Mouse (Mus musculus) liver, embryonic 14.5 days (tissue): Measurements from ENCODE around the gene Gm45140. TPM values are rescaled to one million over a fixed set of nuclear protein-coding genes. Genes with fewer than 3 reads are reported as not detected.
A peak's percentile ranks its signal among the peaks of the same experiment; 100 is the strongest.

ENCODE experiments used
- ATAC-seq: fragments of 200-750 bp; cut with Nextera tagmentation; 2 replicates; pipeline ENCODE4 v1.8.0; 2017; ENCODE audit warnings: moderate number of reproducible peaks, mild to moderate bottlenecking, moderate library complexity; ENCODE audit not compliant: insufficient read depth
- DNase-seq, 3 experiments: peaks; one replicate each; pipeline ENCODE4 v3.0.0-alpha.2; 2012 to 2013; ENCODE audit warnings: low read depth in 3 of 3, low spot score in 3 of 3
- H3K27ac ChIP-seq: fragments of 300-500 bp; sonication (generic); 2 replicates; pipeline ENCODE4 v1.5.1; 2014; ENCODE audit warnings: moderate library complexity, mild to moderate bottlenecking, control low read depth, inconsistent platforms
- H3K27me3 ChIP-seq: fragments of 300-500 bp; sonication (generic); 2 replicates; pipeline ENCODE4 v1.6.1; 2014; ENCODE audit warnings: mild to moderate bottlenecking, low read length, moderate library complexity; ENCODE audit not compliant: control insufficient read depth, insufficient read depth
- H3K36me3 ChIP-seq: fragments of 300-500 bp; sonication (generic); replicated peaks from 2 replicates; pipeline ENCODE4 v1.6.1; 2014; ENCODE audit warnings: low read depth; ENCODE audit not compliant: control insufficient read depth, insufficient read depth
- H3K4me1 ChIP-seq, 2 experiments: fragments of 200-500 bp in 1 of 2; fragments of 300-500 bp in 1 of 2; sonication (generic) in 1 of 2; replicated peaks; 2 replicates each; pipeline ENCODE4 v1.6.1; 2012 to 2014; ENCODE audit warnings: antibody characterized with exemption in 1 of 2, inconsistent platforms in 1 of 2, low read length in 1 of 2; ENCODE audit not compliant: control insufficient read depth in 2 of 2, insufficient read depth in 2 of 2
- H3K4me2 ChIP-seq: fragments of 300-500 bp; sonication (generic); 2 replicates; pipeline ENCODE4 v1.6.1; 2014; ENCODE audit warnings: low read depth, mild to moderate bottlenecking, control low read depth, moderate library complexity
- H3K4me3 ChIP-seq, 2 experiments: fragments of 200-500 bp in 1 of 2; fragments of 300-500 bp in 1 of 2; sonication (generic) in 1 of 2; 2 replicates each; pipeline ENCODE4 v1.5.1; 2012 to 2014; ENCODE audit warnings: low read depth in 2 of 2, low read length in 2 of 2, mild to moderate bottlenecking in 2 of 2, control low read depth in 1 of 2, inconsistent platforms in 1 of 2, moderate library complexity in 1 of 2; ENCODE audit not compliant: insufficient read depth in 1 of 2
- H3K9ac ChIP-seq: fragments of 300-500 bp; sonication (generic); replicated peaks from 2 replicates; pipeline ENCODE4 v1.6.1; 2014; ENCODE audit warnings: mild to moderate bottlenecking, control low read depth, moderate library complexity
- H3K9me3 ChIP-seq: fragments of 300-500 bp; sonication (generic); 2 replicates; pipeline ENCODE4 v1.6.1; 2016; ENCODE audit warnings: low read length, mixed read lengths; ENCODE audit not compliant: control insufficient read depth
- CTCF ChIP-seq: IDR thresholded peaks from 2 replicates; pipeline ENCODE4 v1.5.1; 2016; ENCODE audit warnings: antibody characterized with exemption, low read depth, control low read depth
- EP300 ChIP-seq: IDR thresholded peaks from 2 replicates; pipeline ENCODE4 v1.6.1; 2016; ENCODE audit warnings: antibody characterized with exemption, low read depth
- WGBS: fragments of 180-500 bp; shearing (Covaris S2); extraction: QIAGEN DNeasy Blood & Tissue Kit; methylation state at CpG from one replicate; pipeline ENCODE4 v1.1.7; 2014; ENCODE audit not compliant: insufficient replicate concordance; 5-methylcytosine and 5-hydroxymethylcytosine counted together
- polyA plus RNA-seq, 2 experiments: library from polyadenylated mRNA; depleted of rRNA in 1 of 2; stranded (reverse) in 1 of 2; unstranded in 1 of 2; fragments of >200 nt; fragmentation: Nextera tagmentation in 1 of 2; extraction: Ambion mirVana in 1 of 2; gene quantifications; 2 replicates each; pipeline versions ENCODE4 v1.2.1 to v1.2.3; 2012 to 2014

Gene Gm45140
- polyA plus RNA-seq, 2 experiments: 3.2 to 3.7 TPM

DNA sequence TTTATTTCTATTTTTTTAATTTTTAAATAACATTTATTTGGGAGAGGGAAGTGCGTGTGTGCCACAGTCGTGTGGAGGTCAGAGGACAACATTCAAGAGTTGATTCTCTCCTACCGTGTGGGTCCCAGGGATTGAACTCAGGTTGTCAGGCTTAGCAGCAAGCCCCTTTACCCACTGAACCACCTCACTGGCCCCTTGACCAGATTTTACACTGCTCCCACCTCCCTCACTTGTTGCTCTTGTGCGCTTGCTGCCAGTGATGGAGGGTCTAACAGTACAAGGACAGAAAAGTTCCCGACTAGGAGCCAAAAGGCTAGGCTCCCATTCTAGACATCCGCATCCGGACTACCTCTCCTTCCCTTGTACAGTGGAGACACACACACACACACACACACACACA lies 30.1 kb downstream of the Gm45140 start:
- TF ChIP-seq CTCF (no peak), EP300 (no peak)
- DNase-seq: no peak
- 81% methylated on average over 7 of the region's 7 CpGs for WGBS
- Histone ChIP-seq H3K4me2 (no peak overlapping the region), H3K9ac (no peak overlapping the region), H3K36me3 (peaks cover 25% of the 10 kb centered on the region), H3K27ac (no peak overlapping the region), H3K4me3 (no peak overlapping the region), H3K4me1 (peaks cover 26 to 34% of the 10 kb centered on the region in 2 experiments), H3K9me3 (no peaks in the 10 kb centered on the region), H3K27me3 (no peaks in the 10 kb centered on the region)
- no peak for ATAC-seq

DNA sequence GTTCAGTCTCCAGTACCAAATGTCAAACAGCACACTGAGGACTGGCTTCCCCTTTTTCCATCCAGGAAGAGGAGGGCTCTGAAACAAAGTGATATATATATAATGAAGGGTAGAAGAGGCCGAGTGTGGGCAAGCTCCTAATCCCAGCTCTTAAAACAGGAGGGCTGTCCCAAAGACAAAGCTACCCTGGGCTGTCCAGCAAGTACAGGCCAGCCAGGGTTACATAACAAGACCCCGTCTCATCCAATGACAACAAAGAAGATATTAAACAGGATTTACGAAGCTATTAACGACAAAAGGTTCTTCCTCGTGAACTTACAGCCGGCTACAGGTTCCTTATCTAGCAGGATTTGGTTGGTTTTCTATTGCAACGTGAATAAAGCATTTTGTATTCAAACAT lies 30.7 kb downstream of the Gm45140 start:
- Histone ChIP-seq H3K4me2 (no peak overlapping the region), H3K27ac (no peak overlapping the region), H3K9me3 (no peaks in the 10 kb centered on the region), H3K4me3 (no peak overlapping the region), H3K9ac (no peak overlapping the region), H3K36me3 (peaks cover 25% of the 10 kb centered on the region), H3K27me3 (no peaks in the 10 kb centered on the region), H3K4me1 (peaks cover 30 to 37% of the 10 kb centered on the region in 2 experiments)
- no peak for DNase-seq
- no peak for ATAC-seq
- TF ChIP-seq EP300: no peak
- TF ChIP-seq CTCF: no peak
- 60% methylated on average over 7 of the region's 7 CpGs for whole genome bisulfite sequencing

DNA sequence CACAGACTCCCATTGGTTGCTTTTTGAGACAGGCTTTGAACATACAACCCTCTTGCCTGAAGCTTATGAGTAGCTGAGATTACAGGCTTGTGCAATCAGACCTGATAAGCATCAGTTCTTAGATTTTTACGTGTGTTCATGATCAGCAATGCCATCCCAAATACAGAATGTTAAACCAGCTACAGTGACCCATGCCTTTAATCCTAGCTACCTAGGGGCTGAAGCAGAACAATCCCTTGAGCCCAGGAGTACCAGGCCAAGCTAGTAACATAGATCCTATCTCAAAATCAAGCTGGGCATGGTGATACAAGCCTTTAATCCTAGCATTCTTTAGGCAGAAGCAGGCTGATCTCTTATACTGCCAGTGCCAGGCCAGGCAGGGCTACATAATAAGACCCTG lies 31.6 kb downstream of the Gm45140 start:
- Histone ChIP-seq H3K4me2 (no peak overlapping the region), H3K4me1 (peaks cover 33 to 36% of the 10 kb centered on the region in 2 experiments), H3K9me3 (no peaks in the 10 kb centered on the region), H3K9ac (no peak overlapping the region), H3K27me3 (no peaks in the 10 kb centered on the region), H3K27ac (no peak overlapping the region), H3K36me3 (peaks cover 25% of the 10 kb centered on the region), H3K4me3 (no peak overlapping the region)
- ATAC-seq: no peak
- no peak for TF ChIP-seq CTCF
- no peak for TF ChIP-seq EP300
- WGBS: 60% methylated on average over 1 of the region's 1 CpGs
- DNase-seq: no peak

DNA sequence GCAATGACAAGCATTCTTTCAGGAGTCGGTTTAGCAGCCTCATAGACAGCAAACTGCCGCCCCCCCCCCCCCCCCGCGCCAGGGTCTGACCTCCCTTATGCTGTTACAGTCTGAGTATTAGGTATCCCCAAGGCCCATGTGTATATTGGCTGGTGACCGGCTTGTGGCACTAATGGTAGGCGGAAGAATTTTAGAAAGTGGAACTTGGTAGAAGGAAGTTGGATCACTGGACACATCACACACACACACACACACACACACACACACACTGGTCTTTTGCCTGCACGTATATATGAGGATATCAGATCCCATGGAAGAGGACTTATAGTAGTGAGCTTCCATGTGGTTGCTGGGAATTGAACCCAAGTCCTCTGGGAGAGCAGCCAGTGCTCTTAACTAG lies 33.1 kb downstream of the Gm45140 start:
- Histone ChIP-seq H3K27me3 (no peaks in the 10 kb centered on the region), H3K36me3 (peaks cover 18% of the 10 kb centered on the region), H3K4me1 (peaks cover 19 to 31% of the 10 kb centered on the region in 2 experiments), H3K9me3 (no peaks in the 10 kb centered on the region), H3K4me2 (no peak overlapping the region), H3K4me3 (no peak overlapping the region), H3K27ac (no peak overlapping the region), H3K9ac (no peak overlapping the region)
- no peak for ATAC-seq
- 70% methylated on average over 7 of the region's 7 CpGs for WGBS
- no peak for DNase-seq
- TF ChIP-seq EP300: no peak
- TF ChIP-seq CTCF: no peak

DNA sequence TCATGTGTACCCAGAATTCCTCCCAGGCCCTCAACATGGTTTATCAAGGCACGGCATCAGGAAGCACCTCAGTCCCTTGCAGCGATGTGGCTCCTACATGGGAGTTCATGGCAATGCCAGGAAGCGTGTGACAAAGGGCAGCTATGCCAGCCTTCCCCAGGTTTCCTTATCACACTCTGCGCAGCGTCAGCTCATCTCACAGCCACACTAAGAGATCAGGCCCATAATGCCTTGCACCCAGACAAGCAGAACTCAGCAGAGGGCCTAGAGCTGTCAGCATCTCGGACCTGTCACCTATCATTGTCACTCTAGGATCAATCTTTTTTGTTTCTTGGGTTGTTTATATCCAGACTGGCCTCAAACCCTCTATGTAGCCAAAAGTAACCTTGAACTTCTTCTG lies 36.0 kb downstream of the Gm45140 start:
- Histone ChIP-seq H3K27me3 (no peaks in the 10 kb centered on the region), H3K4me2 (peak overlapping the region; percentile 9), H3K9ac (no peak overlapping the region; the same call in 1 of the 2 replicates), H3K4me3 (no peak overlapping the region), H3K4me1 (peaks cover 30 to 42% of the 10 kb centered on the region in 2 experiments), H3K36me3 (peaks cover 11% of the 10 kb centered on the region), H3K27ac (peak overlapping the region; percentile 8), H3K9me3 (no peaks in the 10 kb centered on the region)
- no peak for DNase-seq
- peak; percentile 16; the same call in 1 of the 2 replicates for TF ChIP-seq EP300
- TF ChIP-seq CTCF: no peak
- WGBS: 35% methylated on average over 6 of the region's 6 CpGs
- ATAC-seq: peak; percentile 42
